Mouse (Mus musculus) B cell, adult 2 months (primary cell): ENCODE data around the gene Spata31d1d.
"Not testable (repeated sequence)": the region's sequence is repeated elsewhere in the genome, so short reads cannot be mapped to it uniquely, and the experiment has no call there.

Experiments used
- DNase-seq, 2 experiments: peaks; one replicate each; pipeline ENCODE4 v3.0.0; 2022

Spata31d1d gene

DNA sequence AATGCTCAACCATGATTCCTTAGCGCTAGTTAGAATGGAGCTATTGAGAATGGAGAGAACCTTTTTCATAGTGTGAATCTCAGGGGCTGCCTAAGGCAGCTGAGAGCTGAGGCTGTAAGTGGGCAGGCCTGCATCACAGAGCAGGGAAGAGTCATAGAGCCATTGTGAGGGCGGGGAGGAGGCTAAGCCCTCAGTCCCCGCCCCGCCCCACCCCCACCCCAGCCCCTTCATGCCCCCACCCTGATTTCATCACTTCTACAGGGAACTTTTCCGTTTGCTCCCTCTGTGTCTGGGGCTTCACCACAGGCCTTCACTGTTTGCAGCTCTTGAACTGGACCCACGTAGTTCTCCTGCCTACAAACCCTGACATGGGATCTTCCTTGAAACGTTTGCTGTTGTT is at the start of gene Spata31d1d:
TSS of gene Spata31d1d (minus strand) at position 101 of the 400 bp plus-strand sequence.
- no peak for DNase-seq

- DNase-seq = peak; percentile 16 to 25
These were observed 48.3 kb upstream of the Spata31d1d start for GRCm38 (mm10) chr13:59779744-59780264.

DNA sequence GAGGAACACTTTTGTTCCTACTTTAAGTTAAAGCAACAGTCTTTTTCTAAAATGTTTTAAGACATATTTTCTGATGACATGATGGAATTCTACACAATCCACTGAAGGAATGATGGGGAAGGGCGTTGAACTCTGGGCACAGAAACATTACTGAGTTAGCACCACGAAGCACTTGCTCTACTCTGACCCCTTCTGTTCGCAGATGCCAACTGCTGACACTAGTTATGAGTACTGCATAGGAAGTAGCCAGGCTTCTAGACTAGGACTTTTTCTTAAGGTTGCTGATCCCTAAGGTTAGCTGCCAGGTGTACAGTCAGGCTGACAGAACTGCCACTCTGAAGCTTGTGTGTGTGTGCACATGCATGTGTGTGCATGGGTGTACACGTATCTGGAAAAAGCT is 47.7 kb upstream of the Spata31d1d start:
- peak in 1 of 2 experiments; percentile 13 for DNase-seq

GRCm38 (mm10) chr13:59775168-59775567 is 43.6 kb upstream of the Spata31d1d start:
- no peak for DNase-seq

- DNase-seq = peak; percentile 24 to 30
These were observed 39.7 kb upstream of the Spata31d1d start for GRCm38 (mm10) chr13:59771257-59771656.

DNA sequence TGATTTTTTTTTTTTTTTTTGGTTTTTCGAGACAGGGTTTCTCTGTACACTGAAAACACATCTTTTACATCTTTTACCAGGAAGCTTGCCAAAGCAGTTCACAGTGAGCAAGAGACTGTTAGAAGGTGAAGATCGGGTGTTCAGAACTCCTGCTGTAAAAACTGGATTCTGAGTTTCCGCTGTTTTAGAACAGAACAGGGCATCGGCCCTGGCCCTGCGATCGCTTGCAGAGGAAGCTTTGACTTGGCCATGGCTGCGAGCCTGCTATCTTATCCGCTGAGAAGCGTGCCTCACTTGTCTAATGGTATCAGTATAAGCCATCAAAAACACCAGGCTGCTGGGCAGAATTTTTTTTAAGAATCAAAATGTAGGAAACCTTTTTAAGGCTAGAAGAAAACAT is 39.3 kb upstream of the Spata31d1d start:
- peak; percentile 10 to 12 for DNase-seq

DNA sequence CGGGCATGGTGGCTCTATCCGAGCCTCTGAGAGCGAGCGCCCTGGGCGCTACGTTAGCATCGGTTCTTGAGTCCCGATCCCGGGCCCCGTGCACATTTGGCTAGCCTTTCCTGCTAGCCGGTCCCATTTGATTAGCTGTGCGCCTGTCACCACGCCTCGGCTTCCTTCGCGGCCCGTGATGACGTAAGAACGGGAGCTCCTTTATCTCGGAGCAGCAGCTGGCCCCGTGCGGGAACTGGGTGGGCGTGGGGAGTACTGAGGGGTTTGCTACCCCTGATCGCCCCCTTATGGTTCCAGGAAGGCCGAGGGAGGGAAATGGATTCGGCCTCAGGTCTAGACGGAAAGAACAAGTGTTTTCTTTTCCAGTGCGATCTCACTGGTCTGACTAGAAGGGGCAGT is 38.6 kb upstream of the Spata31d1d start:
- DNase-seq = peak; percentile 84 to 85

DNA sequence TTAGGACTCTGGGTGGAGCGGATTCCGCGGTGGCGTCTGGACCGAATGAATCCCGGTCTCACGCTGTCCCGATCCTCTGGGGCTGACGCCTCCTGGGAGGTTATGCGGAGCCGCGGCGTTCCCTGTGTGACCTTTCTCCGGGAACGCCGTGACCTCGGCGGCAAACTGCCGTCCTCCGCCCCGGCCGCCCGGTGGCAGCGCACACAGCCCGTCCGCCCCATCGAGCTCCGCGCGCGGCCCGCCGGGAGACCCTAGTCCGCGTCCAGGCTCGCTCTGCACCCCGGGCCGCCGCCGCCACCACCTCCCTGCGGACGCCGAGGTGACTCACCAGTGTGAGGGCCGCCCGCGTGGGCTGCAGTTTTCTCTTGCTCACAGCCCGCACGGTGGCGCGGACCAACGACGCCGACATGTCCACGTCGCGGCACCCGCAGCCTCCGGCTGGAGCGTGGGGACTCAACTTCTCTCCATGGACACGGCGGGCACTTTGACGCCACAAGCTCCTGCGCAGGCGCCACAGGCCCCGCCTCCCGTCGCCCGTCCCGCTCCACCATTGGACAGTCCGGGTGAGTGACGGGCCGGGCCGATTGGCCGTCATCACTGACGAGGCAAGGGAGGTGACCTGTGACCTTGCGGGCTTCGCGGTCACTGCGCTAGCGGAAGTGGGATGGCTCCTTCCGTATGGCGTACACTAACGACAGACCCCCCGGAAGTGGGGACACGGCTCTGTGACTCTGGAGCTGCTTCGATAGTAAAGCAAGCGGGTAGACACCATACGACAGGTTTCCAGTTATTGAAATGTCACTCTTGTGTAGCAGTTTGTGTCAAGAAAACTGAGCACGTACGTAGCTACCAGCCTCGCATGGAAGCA is 38.0 kb upstream of the Spata31d1d start, which contains the start of gene Isca1:
TSS of gene Isca1 (minus strand) at position 515 of the 868 bp plus-strand sequence.
- peak; percentile 99 for DNase-seq

DNA sequence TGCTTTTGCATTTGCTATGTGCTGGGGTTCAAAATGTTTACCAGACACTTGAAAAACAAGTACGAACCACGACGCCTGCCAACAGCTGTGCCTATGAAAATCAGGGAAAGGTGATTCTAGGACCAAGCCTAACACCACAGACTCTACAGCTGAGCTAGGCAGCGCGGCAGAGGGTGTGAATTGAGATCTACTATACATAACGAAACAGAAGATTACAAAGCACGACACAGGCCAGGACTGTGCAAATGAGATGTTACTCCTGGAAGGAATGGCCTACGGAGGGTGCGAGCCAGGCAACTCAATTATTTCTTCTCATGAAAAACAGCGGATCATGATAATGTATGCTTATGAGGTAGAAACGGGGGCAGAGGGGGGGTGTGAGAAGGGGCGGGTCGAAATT is 37.0 kb upstream of the Spata31d1d start:
- no peak for DNase-seq

DNA sequence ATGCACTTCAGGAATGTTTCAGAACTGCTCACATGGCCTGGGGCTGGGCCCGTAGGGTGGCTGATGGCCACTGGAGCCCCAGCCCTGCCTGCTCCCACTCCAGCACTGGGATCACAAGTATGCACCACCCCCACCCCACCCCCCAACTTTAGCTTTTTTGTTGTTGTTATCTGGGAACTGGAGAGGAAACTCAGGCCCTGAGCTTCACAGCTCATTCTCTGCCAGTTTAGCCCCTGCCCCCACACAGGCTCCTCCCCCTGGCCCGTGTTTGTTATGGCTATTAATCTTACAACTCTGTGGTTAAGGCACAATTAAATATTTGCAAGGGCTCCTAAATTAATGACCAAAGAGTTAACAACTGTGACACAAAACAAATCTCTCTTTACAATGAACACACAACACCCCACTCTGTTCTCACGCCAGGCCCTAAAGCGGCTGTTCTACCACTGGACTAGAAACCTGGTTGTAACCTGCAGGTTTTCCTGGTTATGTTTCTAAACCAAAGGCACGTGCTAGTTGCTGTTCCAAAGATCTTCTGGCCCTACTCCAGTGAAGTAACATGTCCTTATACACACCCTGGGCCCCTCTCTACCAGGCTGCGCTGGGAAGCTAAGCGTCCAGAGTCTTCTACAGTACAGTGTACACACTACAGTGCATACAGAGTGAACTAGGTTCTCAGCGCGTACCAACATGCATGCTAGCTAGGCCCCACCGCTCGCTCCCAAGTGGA is 35.4 kb upstream of the Spata31d1d start:
- DNase-seq = no peak

DNA sequence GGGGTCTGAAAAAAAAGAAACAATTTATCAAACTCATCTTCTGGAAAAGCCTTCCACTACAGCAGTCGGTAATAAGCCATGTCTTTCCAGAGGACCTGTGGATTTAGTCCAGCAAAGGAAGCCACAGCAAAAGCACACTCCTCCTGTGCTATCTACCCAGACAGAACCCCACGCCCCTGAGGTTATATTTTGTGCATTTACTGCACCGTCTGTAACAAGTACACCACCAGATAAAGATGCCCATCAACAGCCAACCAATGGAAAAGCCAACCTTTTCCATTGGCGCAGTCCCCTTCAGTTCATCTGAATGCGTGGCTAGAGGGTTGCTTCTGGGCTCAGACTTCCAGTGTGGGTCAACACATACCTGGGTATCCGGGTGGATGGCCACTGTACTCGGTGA is 31.2 kb upstream of the Spata31d1d start:
- no peak for DNase-seq

DNA sequence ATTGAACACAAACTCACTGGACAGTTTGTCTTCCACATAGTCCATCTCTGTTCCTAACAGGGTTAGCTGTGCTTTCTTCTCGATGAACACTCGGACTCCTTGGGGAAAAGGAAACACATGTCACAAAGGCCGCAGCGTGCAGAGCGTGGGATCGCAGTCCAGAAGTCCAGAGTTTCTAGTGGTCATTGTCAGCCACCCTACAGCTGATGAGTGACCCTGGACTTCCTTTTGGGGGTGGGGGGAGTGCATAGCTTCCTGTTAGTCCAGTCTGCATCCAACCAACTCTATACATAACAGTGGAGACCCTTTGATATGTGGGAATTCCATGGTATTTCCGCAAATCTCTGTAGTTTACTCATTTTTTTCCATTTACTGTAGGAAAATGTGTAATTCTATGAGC is 25.4 kb upstream of the Spata31d1d start:
- DNase-seq = no peak

DNA sequence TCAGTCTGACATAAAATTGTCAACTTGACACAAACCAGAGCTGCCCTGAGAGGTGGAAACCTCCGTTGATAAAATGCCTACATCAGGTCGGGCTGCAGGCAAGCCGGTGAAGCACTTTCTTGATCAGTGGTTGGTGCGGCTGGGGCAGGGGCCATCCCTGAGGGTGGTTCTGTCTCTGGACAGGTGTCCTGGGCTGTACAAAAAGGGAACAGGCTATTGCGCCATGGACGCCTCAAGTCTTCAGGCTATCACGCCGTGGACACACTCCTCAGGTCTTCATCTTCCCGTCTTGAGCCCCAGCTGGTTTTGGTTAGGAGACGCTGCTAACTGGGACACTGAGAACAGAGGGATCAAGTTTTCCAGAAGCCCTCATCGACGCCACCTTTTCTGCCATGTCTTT is 18.8 kb upstream of the Spata31d1d start:
- no peak for DNase-seq

GRCm38 (mm10) chr13:59746711-59747110 is 15.2 kb upstream of the Spata31d1d start, which contains the start of gene 1700014D04Rik:
Gene 1700014D04Rik (minus strand): TSS chr13:59746752.
- no peak for DNase-seq

GRCm38 (mm10) chr13:59746164-59746563 is 14.6 kb upstream of the Spata31d1d start:
- DNase-seq = no peak

- no peak for DNase-seq
These were observed 13.9 kb upstream of the Spata31d1d start for GRCm38 (mm10) chr13:59745462-59745861.

DNA sequence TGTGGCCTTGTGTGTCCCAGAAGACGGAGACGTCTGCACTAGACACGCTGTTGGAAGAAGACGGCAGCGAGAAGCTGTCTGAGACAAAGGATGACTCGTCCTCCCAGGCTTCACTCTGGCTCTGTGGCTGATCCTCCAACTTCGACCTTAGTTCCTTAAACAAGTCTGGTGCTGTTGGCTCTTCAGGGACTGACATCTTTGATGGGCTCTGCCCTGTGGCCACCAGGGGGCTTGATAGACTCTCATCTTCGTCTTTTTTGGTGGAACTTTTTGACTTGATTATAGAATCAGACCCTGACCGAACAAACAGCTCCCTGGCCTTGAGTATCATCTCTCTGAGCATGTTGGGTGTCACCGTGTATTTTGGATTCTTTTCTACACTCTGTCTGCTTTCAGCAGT is 10.1 kb upstream of the Spata31d1d start:
- peak; percentile 38 to 40 for DNase-seq

- DNase-seq = no peak
These were observed 9.5 kb upstream of the Spata31d1d start for GRCm38 (mm10) chr13:59741096-59741495.

GRCm38 (mm10) chr13:59739397-59739796 is 7.8 kb upstream of the Spata31d1d start:
- no peak for DNase-seq

GRCm38 (mm10) chr13:59738455-59738854 is 6.9 kb upstream of the Spata31d1d start:
- no peak for DNase-seq

DNA sequence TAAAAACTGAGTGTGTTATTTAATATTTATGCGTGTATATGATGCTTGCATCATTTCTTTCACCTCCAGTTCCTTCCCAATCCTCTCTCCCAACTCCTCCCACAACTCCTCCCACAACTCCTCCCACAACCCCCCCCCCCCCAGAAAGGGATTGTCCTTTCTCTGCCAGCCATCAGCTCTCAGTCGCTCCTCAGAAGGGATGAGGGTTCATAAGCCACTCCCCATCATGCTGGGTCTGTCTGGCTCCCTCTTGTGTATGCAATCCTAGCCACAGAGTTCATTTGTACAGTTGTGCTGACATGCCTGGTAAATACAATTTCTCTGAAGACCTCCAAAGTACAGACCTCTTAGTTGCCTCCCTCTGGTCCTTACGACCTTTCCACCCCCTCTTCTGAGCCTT is 3.6 kb upstream of the Spata31d1d start:
- DNase-seq = no peak

DNA sequence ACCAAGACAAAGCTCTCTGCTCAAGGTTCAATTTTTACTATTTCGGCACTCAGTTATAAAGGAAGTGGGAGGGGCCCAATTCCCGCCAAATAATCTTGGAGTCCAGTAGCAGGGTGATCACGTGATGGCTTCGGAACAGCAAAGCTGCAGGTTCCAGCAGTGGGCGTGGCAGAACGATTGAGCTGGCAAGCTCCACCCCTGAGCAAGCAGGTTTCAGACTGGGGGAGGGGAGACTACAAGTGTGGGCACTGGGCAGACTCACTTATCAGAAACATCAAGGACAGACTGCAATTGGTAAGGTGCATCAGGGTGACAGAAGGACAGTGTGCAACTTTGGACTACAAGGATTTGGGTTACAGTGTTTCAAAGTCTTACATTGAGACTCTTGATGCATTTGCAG is 2.8 kb upstream of the Spata31d1d start:
- not testable (repeated sequence) for DNase-seq

- DNase-seq = no peak
These were observed 2.4 kb upstream of the Spata31d1d start for GRCm38 (mm10) chr13:59733936-59734335.
